Mouse (Mus musculus) kidney, postnatal 0 days (tissue): ENCODE data around the gene Kcnk3. TPM values are rescaled to one million over a fixed set of nuclear protein-coding genes. Genes with fewer than 3 reads are reported as not detected.
A peak's percentile ranks its signal among the peaks of the same experiment; 100 is the strongest.

Source experiments
- ATAC-seq: fragments of 200-750 bp; cut with Nextera tagmentation; replicated peaks from 2 replicates; pipeline ENCODE4 v1.8.0; 2017; ENCODE audit warnings: low read depth, moderate number of reproducible peaks, moderate TSS enrichment, moderate library complexity; ENCODE audit not compliant: low FRiP score
- DNase-seq: peaks from one replicate; pipeline ENCODE4 v3.0.0-alpha.2; 2016; ENCODE audit warnings: low spot score
- H3K27ac ChIP-seq: fragments of 300-500 bp; sonication (generic); 2 replicates; pipeline ENCODE4 v1.5.1; 2014; ENCODE audit warnings: mild to moderate bottlenecking
- H3K27me3 ChIP-seq: fragments of 300-500 bp; sonication (generic); 2 replicates; pipeline ENCODE4 v1.6.1; 2014; ENCODE audit warnings: low read length, mixed read lengths; ENCODE audit not compliant: insufficient read depth
- H3K36me3 ChIP-seq: fragments of 300-500 bp; sonication (generic); 2 replicates; pipeline ENCODE4 v1.6.1; 2014; ENCODE audit warnings: low read length, mixed read lengths; ENCODE audit not compliant: insufficient read depth
- H3K4me1 ChIP-seq: fragments of 300-500 bp; sonication (generic); replicated peaks from 2 replicates; pipeline ENCODE4 v1.6.1; 2014; ENCODE audit warnings: antibody characterized with exemption, low read length, mixed read lengths; ENCODE audit not compliant: insufficient read depth
- H3K4me2 ChIP-seq: fragments of 300-500 bp; sonication (generic); 2 replicates; pipeline ENCODE4 v1.6.1; 2014; ENCODE audit warnings: mild to moderate bottlenecking, low read length, moderate library complexity, mixed read lengths
- H3K4me3 ChIP-seq: fragments of 300-500 bp; sonication (generic); replicated peaks from 2 replicates; pipeline ENCODE4 v1.5.1; 2014; ENCODE audit warnings: low read depth, low read length
- H3K9ac ChIP-seq: fragments of 300-500 bp; sonication (generic); 2 replicates; pipeline ENCODE4 v1.6.1; 2014; ENCODE audit warnings: low read depth, low read length
- H3K9me3 ChIP-seq: fragments of 300-500 bp; sonication (generic); replicated peaks from 2 replicates; pipeline ENCODE4 v1.6.1; 2016; ENCODE audit warnings: low read length, inconsistent platforms, mixed read lengths
- CTCF ChIP-seq: IDR thresholded peaks from 2 replicates; pipeline ENCODE4 v1.5.1; 2016; ENCODE audit warnings: antibody characterized with exemption, low read depth, mild to moderate bottlenecking, moderate library complexity
- WGBS: fragments of 180-500 bp; shearing (Covaris S2); extraction: QIAGEN DNeasy Blood & Tissue Kit; methylation state at CpG from one replicate; pipeline ENCODE4 v1.1.7; 2014; 5-methylcytosine and 5-hydroxymethylcytosine counted together
- polyA plus RNA-seq: library from polyadenylated mRNA; unstranded; fragments of >200 nt; fragmentation: Nextera tagmentation; extraction: Ambion mirVana; gene quantifications from 2 replicates; pipeline ENCODE4 v1.2.1, GENCODE M21; 2015

Kcnk3 gene
- polyA plus RNA-seq, 1 experiment from 2014 or later: 2.0 TPM

DNA sequence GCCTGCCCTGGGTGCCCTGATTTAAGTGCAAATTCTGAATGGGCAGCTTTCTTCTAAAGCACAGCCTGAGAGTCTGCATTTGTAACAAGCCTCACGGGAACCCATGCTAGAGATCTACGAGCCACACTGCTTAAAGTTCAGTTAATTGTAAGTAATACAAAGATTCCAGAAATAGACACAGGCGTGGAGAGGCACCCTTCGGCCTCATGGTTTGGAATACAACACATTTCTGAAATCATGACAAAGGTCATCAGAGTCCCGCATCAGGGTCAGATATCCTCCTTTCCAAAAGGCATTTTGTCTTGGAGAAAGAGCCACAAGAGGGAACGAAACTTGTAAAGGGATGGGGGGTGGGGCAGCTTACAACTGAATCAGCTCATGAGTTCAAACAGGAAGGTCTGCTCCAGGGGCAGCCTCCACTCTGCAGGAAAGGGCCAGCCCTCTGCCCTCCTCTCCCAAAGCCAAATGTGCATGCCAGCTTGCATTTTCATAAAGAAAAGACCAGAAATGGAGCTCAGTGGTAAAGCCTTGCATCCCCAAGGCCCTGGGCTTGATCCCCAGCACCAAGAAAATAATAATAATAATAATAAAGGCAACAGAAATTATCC is 7.1 kb downstream of the Kcnk3 start:
- DNase-seq: no peak
- Histone ChIP-seq H3K9ac (no peak overlapping the region), H3K4me2 (no peak overlapping the region), H3K36me3 (no peaks in the 10 kb centered on the region), H3K27ac (no peak overlapping the region), H3K27me3 (peaks cover 2% of the 10 kb centered on the region; the same call in 1 of the 2 replicates), H3K9me3 (no peaks in the 10 kb centered on the region), H3K4me3 (no peak overlapping the region), H3K4me1 (no peaks in the 10 kb centered on the region)
- ATAC-seq: no peak
- WGBS: 56% methylated on average over 6 of the region's 6 CpGs
- no peak for TF ChIP-seq CTCF

DNA sequence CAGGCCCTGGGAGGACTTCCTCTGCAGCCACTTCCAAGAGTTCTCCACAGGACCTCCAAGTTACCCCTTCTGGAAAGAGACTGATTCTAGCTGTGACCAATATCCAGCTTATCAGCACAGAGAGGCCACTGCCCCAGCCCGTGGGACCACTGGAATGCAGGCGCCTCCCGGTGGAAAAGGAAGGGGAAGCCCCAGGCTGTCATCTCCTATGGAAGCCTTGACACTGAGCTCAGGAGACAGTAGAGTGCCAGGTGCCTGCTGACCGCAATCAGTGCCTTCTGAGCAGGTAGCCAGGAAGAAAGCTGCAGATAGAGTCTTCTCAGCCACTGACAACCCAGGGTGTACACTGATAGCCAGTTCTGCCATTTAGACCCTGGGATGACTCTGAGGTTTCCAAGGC is 13.4 kb downstream of the Kcnk3 start:
- DNase-seq (no peak), ATAC-seq (no peak)
- H3K36me3 ChIP-seq: no peaks in the 10 kb centered on the region
- TF ChIP-seq CTCF: peak; percentile 33; the same call in 1 of the 2 replicates
- no peak overlapping the region for H3K9ac ChIP-seq
- no peak overlapping the region for H3K4me3 ChIP-seq
- H3K27ac ChIP-seq: no peak overlapping the region
- H3K4me1 ChIP-seq: no peaks in the 10 kb centered on the region
- no peak overlapping the region for H3K4me2 ChIP-seq
- no peaks in the 10 kb centered on the region for H3K9me3 ChIP-seq
- no peaks in the 10 kb centered on the region for H3K27me3 ChIP-seq
- WGBS: 33% methylated on average over 4 of the region's 4 CpGs

DNA sequence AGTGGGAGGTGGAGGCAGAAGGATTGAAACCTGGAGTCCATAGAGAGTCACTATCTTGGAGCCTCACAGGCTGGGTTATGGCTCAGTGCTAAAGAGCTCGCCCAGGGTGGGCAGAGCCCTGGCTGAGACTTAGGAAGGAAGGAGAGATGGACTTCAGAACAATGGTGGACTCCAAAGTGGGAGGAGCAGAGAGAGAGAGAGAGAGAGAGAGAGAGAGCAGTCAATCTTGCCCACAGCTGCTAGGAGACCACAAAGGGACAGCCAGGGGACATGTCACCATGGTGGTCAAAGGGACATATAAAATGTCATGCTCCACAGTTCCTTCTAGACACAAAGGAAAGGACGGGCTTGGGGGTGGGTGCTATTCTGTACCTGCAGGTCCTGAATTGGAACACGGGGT is 15.3 kb downstream of the Kcnk3 start:
- H3K4me1 ChIP-seq: no peaks in the 10 kb centered on the region
- WGBS: 59% methylated on average over 3 of the region's 3 CpGs

DNA sequence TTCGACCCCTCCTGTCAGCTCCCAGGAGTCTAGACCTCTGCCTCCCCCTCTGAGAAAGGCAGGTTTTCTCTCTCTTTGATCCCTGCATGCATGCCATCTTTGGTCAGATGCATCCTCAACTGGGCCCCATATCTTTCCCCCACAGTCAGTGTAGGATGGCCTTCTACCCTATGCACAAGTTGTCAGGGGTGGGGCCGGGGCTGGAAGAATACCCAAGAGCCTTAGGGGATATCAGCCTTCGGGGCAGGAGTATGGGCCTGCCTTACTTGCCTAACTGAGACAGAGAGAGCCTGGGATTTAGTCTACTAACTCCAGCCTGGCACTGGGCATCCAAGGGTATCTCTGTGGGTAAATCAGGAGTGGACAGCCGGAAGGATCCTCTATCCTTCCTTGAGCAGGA is 16.0 kb downstream of the Kcnk3 start:
- 41% methylated on average over 4 of the region's 4 CpGs for WGBS
- Histone ChIP-seq H3K4me2 (no peak overlapping the region), H3K9ac (no peak overlapping the region), H3K36me3 (no peaks in the 10 kb centered on the region), H3K27me3 (no peaks in the 10 kb centered on the region), H3K9me3 (no peaks in the 10 kb centered on the region), H3K4me3 (no peak overlapping the region), H3K27ac (no peak overlapping the region), H3K4me1 (no peaks in the 10 kb centered on the region)
- ATAC-seq (no peak), DNase-seq (no peak)
- no peak for TF ChIP-seq CTCF

More for the DNA sequence above, 15.3 kb downstream of the Kcnk3 start:
- H3K4me3 ChIP-seq: no peak overlapping the region
- no peak for TF ChIP-seq CTCF
- no peaks in the 10 kb centered on the region for H3K9me3 ChIP-seq
- H3K4me2 ChIP-seq: no peak overlapping the region
- DNase-seq (no peak), ATAC-seq (no peak)
- H3K9ac ChIP-seq: no peak overlapping the region
- H3K27me3 ChIP-seq: no peaks in the 10 kb centered on the region
- no peak overlapping the region for H3K27ac ChIP-seq
- H3K36me3 ChIP-seq: no peaks in the 10 kb centered on the region

DNA sequence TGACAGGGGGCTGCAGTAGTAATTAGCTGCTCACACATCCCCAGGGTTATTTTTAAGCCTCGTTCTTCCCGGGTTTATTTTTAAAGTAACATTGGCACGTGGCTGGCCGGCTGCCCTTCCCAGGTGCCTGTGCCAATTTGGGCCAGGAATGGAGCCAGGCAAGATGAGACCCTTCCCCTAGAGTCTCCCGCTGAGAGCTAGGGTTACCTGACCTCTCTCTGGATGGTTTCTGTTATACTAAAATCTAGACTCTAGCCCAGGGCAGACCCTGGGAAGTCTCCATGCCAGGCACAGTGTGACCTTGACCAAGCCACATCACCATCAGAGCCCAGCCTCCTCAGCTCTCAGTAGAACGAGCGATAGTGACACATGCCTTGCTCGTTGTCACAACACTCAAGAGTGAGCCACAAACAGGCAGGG is 16.8 kb downstream of the Kcnk3 start:
- Histone ChIP-seq H3K27ac (no peak overlapping the region), H3K4me2 (no peak overlapping the region), H3K4me3 (no peak overlapping the region), H3K4me1 (no peaks in the 10 kb centered on the region), H3K9ac (no peak overlapping the region), H3K9me3 (no peaks in the 10 kb centered on the region), H3K27me3 (no peaks in the 10 kb centered on the region), H3K36me3 (no peaks in the 10 kb centered on the region)
- ATAC-seq (no peak), DNase-seq (no peak)
- no peak for TF ChIP-seq CTCF
- WGBS: 68% methylated on average over 8 of the region's 8 CpGs

DNA sequence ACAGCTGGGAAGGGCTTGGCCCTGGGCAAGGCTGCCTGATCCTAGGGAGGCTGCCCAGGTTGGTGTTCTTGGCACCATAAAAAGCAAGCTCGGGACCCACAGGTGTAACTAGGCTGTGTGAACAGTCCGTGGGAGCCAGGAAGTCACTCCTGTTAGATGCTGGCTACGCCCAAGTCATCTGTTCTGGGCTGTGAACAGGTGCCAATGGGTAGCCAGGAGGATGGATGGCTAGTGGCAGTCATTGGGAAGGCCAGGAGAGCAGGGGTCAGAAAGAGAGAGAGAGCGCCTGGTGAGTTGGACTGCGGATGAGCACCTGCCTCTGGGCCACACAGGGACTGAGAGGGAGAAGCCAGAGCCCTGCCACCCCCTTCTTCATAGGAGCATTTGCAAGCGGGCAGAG is 17.7 kb downstream of the Kcnk3 start:
- Histone ChIP-seq H3K4me2 (no peak overlapping the region), H3K4me3 (no peak overlapping the region)
- WGBS: 78% methylated on average over 6 of the region's 6 CpGs

More for the DNA sequence above, 17.7 kb downstream of the Kcnk3 start:
- H3K27ac ChIP-seq: no peak overlapping the region
- no peak for DNase-seq
- TF ChIP-seq CTCF: no peak
- no peaks in the 10 kb centered on the region for H3K36me3 ChIP-seq
- no peak overlapping the region for H3K9ac ChIP-seq
- no peak for ATAC-seq
- H3K9me3 ChIP-seq: no peaks in the 10 kb centered on the region
- no peaks in the 10 kb centered on the region for H3K4me1 ChIP-seq
- H3K27me3 ChIP-seq: no peaks in the 10 kb centered on the region
